Mouse (Mus musculus) lung, postnatal 25 days (tissue): ENCODE measurements around the gene Des.

Experiments used
- DNase-seq: peaks from one replicate; pipeline ENCODE4 v3.0.0; 2022; ENCODE audit warnings: low spot score

Gene Des

DNA sequence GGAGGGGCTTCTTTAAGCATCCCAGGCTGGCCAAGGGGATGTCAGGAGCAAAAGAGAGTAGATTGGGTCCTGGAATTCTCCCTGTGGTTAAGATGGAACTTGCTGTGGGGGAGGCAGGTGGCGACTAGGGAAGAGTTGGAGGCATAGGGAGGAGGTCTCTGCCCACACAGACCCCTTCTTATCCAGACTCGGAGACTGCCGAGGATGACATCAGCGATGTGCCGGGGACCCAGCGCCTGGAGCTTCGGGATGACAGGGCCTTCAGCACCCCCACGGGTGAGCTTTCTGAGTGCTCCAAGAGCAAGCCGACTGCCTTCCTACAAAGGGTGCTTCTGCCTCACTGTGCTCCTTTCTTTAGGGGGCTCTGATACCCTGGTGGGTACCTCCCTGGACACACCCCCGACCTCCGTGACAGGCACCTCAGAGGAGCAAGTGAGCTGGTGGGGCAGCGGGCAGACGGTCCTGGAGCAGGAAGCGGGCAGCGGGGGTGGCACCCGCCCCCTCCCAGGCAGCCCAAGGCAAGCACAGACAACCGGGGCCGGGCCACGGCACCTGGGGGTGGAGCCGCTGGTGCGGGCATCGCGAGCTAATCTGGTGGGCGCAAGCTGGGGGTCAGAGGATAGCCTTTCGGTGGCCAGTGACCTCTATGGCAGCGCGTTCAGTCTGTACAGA is 24.5 kb downstream of the Des start:
- DNase-seq = no peak

DNA sequence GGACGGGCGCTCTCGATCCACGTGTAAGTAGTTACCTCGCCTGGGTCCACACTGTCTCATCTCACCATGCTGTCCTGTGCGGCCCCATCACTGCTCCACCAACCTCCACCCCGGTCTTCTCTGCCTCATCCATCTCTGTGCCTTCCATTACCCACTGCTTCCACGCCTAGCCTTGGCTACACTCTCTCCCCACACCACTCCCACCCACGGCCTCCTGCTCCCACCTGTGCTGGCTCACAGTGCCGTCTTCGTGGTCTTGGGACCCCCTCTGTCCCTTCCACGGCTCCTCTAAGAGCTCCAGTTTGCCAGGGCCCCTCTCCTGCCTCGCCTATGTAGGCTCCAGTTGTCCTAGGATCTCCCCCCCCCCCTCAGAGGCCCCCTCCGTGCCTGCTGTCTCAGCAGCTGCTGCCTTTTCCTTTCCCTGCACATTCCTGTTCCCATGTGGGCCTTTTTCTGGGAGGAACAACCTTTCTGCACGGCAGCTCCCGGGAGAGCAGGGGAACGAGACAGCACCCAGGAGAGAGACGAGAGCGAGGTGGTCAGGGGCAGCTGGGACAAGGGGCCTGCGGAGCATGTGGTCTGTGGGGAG is 25.1 kb downstream of the Des start:
- no peak for DNase-seq

DNA sequence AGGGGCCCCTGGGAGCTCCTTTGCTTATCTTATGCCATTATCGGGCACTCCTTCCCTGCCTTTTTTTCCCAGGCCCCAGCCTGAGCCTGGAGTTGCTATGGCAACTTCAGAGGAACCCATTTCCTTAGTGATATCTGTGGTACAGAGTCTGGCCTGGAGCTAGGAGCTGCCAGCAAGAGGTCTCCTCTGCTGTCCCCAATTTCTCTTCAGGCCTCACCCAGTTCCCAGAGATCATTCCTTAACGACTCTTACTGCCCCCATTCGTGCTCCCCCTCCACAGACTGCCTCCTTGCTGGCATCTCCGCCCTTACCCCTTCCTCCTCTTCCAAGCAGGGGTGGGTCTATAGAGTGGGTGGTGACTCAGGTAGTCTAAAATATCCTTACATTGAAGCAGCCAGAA is 26.0 kb downstream of the Des start:
- no peak for DNase-seq

DNA sequence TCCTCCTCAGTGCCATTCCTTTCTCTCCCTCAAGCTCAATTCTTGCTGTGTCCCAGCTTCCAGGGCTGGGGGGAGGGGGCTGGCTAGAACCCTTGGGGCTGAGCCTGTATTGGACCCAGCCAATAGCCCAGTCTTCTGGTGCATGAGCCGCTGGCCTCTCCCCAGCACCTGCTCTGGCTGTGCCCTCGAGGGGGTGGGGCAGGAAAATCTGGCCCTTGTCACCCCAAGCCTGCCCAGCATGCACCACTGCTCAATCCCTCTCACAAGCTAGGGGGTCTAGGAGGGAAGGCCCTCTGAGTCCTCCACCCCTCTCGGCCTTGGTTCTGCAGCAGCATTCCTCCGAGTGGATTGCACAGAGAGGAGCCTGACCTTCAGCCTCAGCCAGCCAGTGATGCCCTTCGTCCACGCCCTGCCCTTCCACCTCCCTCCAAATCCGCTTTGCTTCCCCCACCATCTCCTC is 27.4 kb downstream of the Des start:
- DNase-seq = no peak

DNA sequence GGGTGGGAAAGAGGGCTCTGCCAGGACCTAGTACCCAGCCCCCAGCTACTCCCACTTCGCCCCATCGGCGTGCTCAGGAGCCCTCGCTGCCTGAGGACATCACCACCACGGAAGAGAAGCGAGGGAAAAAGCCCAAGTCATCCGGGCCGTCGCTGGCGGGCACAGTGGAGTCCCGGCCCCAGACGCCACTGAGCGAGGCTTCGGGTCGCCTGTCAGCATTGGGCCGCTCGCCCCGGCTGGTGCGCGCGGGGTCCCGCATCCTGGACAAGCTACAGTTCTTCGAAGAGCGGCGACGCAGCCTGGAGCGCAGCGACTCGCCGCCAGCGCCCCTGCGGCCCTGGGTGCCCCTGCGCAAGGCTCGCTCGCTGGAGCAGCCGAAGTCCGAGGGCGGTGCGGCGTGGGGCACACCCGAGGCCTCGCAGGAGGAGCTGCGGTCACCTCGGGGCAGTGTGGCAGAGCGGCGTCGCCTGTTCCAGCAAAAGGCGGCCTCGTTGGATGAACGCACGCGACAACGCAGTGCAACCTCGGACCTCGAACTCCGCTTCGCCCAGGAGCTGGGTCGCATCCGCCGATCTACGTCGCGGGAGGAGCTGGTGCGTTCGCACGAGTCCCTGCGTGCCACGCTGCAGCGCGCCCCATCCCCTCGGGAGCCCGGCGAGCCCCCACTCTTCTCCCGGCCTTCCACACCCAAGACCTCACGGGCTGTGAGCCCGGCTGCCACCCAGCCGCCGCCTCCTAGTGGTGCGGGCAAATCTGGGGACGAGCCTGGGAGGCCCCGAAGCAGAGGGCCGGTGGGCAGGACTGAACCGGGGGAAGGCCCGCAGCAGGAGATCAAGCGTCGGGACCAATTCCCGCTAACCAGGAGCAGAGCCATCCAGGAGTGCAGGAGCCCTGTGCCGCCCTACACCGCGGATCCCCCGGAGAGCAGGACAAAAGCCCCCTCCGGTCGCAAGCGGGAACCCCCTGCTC is 28.1 kb downstream of the Des start:
- no peak for DNase-seq

DNA sequence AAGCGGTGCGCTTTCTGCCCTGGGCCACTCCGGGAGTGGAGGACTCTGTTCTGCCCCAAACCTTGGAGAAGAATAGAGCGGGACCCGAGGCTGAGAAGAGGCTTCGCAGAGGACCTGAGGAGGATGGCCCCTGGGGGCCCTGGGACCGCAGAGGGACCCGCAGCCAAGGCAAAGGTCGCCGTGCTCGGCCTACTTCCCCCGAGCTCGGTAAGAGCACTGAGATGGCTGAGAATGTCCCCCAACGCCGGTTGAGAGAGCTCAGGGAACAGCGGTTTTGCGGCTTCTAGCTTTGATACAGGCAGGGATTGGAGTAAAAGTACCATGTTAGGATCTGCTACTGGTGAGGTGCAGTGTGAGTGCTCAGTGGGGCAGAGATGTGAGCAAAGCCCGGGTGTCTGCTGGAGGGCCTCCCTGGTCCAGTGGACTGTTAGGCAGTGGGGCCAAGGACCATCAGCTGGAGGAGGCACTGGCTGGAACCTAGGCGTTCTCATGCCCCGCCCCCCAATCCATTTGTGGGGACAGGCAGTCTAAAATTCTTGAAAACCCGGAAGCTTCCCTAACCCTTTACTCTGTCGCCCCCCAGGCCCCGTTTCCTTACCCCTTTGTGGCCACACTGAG is 28.9 kb downstream of the Des start:
- no peak for DNase-seq

DNA sequence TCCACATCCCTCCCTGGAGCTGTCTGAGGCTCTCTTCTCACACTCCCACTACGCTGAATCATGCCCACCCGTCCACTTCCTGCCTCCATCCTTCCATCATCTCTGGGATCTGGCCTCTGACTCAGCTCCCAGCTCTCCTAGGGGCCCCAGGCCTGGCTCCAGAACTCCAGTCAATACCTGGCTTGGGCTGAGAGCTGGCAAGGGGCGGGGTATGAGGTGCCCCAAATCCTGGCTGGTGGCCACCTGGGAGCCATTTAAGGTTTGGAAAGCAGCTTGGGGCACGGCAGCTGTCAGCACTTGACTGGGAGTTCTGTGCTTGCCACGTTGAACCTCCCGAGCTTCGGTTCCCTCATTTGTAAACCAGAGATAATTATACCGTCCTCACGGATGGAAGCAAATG is 33.0 kb downstream of the Des start:
- no peak for DNase-seq

DNA sequence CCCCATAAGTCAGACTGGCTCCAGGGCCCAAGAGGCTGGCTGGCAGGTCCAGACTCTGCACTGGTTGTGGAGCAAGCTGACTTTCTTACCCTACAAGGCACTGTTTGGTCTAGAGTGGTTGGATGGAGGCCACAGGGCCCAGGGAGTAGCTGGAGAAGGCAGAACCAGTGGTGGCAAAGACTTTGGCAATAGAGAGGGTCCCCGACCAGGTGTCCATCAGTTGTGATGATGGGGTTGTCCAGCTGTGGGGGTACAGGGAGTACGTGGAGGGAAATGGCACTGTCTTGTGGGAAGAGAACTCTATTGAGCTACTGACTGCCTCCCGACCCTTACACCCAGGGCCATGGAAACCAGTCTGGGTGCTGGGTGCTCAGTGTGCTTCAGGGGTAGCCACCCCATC is 33.7 kb downstream of the Des start:
- no peak for DNase-seq

DNA sequence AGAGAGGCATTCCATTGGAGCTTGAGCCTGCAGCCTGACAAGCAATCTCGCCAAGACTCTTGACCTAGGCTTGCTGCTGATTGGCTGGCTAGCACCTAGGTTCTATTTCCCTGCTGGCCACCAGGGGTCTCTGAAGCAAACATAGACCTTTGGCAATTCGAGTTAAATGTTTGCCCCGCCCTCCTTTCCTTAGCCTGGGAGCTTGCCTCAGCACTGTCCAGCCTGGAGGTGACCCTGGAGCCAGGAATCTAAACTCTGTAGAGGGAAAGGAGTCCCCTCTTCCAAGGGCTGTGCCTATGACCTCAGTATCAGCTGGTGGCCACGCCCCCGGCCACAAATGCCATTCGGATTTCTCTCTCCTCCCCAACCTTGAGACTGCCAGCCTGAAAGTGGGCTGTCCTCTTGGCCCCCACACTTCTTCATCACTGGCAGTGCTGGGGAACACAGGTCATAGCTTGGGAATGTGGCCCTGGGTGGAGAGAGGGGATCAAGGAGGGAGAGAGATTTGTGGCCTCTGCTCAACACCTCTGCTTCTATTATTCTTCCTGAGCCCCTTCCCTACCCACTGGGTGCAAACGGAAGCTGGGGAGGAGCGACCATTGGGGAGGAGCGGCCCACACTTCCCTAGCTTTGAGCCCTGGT is 38.8 kb downstream of the Des start:
- peak; percentile 88 for DNase-seq

DNA sequence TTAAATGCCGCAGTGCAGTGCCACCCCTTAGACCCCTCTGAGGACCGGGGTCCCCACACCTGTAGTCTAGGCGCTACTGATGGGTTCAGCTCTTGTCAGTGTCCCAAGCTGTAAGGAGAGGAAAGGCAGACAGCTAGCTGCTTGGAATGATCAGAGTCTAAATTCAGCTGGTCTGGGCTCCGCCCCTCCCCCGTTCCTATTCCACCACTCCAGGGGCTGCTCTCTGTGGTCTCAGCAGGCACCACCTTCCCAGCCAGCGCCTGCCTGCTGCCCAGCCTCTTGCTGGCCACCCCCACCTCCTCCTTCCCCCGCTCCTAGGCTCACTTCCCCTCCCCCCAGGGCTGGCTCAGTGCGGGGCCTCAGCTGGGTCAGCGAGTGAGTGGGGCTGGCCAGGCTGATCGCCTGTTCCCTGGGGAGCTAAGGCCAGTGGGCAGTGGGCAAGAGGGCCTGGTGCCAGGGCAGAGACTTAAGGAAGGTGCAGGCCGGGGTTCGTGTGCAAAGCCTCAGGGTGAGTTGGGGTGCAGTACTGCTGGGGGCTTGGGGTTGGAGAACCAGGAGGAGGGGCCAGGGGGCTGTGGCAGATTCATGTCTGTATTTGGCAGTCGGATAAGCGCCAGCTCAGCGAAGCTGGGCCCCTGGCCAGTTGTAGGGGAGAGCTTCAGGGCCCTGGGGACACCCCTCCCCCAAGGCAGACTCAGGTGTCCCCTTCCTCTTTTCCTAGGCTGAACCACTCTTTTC is 39.8 kb downstream of the Des start:
- no peak for DNase-seq

DNA sequence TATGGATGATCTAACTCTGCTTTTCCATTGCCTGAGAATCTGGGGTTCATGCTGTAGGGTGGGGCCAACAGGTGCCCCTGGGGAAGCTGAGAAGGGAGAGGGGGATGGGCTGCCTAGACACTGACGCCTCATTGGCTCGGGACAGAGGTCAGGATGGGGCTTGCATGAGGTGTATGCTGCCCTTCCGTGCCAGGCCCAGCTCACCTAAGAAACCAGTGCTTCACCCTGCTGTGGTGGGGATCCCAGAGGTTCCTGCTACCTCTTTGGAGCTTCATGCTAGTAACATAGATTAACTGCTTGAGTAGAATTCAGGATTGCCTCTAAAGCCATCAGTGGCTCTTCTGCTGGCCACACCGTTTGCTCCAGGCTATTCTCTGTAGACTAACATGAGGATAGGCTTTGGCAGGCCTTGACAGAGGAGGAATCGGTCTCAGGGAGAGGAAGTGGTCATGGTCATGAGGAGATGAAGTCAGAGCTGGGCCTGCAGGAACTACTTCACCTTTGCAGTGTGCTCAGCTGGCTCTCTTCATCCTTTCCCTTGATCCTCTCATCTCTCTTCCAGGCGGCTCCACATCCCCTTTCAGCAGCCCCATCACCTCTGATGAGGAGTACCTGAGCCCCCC is 40.5 kb downstream of the Des start:
- no peak for DNase-seq

DNA sequence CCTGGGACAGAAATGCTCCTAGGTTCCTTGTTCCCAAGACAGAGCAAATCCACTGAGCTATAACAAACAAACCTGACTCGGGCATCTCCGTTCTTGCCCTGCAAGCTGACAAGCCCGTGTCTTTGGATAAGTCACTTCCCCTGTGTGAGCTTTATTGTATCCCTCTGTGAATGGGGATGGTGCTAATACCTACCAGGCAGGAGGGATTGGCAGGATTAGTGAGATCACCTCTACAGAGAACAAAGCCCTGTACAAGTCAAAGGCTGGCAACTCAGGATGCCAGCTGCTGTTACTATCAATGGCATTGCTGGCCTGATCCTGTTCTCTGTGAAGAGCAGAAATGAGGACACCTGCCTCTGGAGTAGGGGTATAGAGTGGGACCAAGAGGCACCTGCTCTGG is 45.4 kb downstream of the Des start:
- DNase-seq = no peak

DNA sequence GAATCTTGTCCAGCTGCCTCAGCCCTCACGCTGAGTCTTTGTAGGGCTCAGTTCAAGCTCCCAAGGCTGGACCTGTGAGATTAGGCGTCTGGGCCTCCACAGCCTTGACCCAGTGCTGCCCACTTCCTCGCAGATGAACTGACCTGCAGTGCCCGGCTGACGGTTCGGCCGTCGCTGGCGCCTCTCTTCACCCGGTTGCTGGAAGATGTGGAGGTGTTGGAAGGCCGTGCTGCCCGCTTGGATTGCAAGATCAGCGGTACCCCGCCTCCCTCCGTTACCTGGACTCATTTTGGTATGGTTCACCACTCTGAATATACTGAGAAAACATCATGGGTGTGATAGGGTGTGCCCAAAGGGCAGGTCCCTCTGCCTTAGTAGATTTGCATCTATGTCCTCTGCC is 46.0 kb downstream of the Des start:
- no peak for DNase-seq

DNA sequence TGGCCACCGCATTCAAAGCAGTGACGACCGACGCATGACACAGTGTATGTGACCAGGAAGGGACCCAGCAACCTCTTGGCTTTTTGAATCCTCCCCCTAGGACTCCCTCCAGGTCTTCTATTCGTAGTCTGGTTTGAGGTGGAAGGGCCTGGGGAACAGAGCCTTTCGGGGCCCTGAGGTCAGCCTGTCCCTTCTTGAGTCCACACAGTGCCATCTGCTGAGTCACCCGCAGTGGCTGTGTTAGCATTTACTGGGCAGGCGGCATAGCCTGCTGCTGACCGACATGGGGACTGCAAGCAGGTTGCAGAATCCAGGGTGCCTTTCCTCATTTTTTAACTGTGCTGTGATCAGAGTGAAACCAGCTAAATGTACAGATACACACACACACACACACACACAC is 46.9 kb downstream of the Des start:
- DNase-seq = no peak

DNA sequence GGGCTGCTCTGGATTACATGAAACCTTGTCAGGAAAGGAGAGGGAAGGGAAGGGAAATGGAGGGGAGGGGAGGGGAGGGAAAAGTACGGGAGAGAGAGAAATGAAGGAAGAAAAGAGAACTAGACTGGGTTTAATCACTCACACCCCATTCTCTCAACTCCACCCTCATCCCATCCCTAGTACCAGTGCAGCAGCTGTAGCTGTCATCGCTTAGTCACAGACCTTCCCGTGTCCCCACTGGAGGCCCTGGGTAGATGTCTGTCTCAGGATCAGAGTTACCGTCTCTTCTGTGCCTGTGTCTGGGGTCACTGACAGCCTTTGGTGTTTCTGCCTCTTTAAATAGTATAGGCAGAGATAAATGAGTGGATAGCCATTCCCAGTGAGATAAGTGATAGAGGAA is 48.1 kb downstream of the Des start:
- DNase-seq = no peak

DNA sequence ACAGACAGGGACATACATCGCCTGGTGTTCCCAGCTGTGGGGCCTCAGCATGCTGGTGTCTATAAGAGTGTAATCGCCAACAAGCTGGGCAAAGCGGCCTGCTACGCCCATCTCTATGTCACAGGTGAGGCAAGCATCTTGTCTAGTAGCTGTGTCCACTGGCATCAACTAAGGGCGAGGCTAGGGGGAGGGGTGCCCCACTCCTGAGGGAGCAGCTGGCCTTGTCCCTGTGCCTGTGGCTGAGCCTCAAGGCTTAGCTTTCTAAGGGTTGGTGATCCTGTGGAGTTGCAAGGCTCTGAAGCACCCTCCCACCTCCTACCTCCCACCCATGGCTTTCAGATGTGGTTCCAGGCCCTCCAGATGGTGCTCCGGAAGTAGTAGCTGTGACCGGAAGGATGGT is 49.8 kb downstream of the Des start:
- DNase-seq = no peak

DNA sequence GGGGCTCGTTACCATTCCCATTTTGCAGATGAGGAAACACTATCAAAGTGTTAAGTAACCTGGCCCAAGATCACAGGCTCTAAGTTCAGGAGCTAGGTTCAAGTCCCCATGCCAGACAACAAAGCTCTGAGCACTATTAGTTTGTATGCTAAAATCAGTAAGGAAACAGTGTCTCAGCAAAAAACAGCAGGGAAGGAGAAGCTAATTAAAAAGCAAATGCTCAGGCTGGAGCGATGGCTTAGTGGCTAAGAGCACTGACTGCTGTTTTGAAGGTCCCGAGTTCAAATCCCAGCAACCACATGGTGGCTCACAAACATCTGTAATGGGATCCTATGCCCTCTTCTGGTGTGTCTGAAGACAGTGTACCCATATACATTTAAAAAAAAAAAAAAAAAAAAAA is 52.1 kb downstream of the Des start:
- no peak for DNase-seq

DNA sequence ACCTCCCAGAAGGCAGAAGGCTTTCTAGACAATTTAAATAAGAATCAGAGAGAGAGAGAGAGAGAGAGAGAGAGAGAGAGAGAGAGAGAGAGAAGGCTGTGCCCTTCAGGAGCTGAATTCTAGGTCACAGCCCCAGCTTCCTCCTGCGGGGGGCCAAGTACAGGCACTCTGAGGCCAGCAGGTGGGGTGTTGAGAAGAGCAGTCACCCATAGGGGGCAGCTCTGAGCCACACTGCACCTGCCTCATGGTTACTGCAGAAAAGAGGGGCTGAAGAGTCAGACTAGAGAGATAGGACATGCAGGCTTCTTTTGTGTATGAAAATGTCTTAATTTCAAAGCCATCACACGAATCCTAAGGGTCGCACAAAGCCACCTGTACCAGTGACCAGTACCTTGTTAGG is 53.6 kb downstream of the Des start:
- DNase-seq = no peak
